Mouse (Mus musculus) embryonic fibroblast, embryonic 13.5 days (primary cell): Measurements from ENCODE around the gene Dnah8.

Experiments used
- CTCF ChIP-seq: IDR thresholded peaks from 2 replicates; pipeline ENCODE4 v1.5.1; 2011; ENCODE audit warnings: mild to moderate bottlenecking, control low read depth, low read length, moderate library complexity, borderline replicate concordance; ENCODE audit not compliant: insufficient read depth
- POLR2A ChIP-seq: IDR thresholded peaks from 2 replicates; pipeline ENCODE4 v1.6.1; 2011; ENCODE audit warnings: low read depth, mild to moderate bottlenecking, control low read depth, low read length, moderate library complexity

DNA sequence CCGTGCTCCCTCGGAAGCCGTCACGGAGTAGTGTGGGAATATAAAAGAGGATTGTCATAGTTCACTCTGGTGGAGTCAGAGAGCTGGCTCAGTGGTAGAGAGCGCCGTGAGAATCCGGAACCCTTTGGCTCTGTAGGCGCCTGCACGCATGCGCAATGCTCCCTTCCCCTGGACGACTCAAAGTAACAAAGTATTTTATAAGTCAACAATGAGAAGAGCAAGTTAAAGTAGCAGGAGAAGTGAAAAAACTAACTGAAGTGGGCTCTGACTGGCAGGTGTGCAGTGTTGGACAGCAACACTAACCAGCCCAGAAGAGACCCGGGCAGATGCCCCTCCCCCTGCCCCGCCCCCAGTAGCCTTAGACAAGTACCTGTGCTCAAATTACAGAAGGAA is 34.0 kb downstream of the Dnah8 start:
- TF ChIP-seq CTCF (no peak), POLR2A (no peak)
